In the genomic region with DNA sequence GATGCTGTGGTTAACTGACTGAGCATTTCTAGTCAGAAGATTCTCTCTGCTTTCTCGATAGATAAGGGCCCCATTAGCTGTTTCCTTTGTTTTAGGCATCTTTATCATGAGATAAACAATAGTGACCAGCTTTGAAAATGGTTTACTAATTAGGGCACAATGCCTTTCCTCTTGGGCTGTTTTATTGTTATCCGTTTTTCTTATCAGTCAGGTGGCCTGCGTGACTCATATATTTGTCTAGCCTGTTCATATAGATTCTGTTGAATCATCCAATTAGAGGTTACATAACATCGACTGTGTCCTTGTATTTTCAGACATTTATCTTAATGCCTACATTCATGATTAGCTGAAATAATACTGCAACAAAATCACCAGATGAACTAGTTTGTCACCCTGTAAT, we compare ENCODE assay signal across 23 mouse cellular contexts.
"Had no signal": no experiment of that assay in that cellular context is flagged by ENCODE, and none has a peak within 500 bp of the region (broad histone marks: within the 10 kb centered on the region; RNA-seq: fewer than 3 reads in every experiment).

No protein-coding gene starts in this region.

- H3K27me3 ChIP-seq: limb, embryonic 12.5 days; limb, embryonic 15.5 days; megakaryocyte, embryonic 14.5 days; midbrain, embryonic 13.5 days; neural tube, embryonic 13.5 days had no signal

- DNase-seq: kidney, postnatal 25 days; layer of hippocampus, postnatal 36 days; left cerebral cortex, postnatal 4 days; liver, postnatal 0 days; lung, embryonic 14.5 days; lung, postnatal 36 days; right cerebral cortex, adult 18-20 months; right cerebral cortex, postnatal 14 days; right cerebral cortex, postnatal 4 days; thymus, postnatal 36 days had no signal

- H3K9me3 ChIP-seq: limb, embryonic 12.5 days; limb, embryonic 15.5 days; megakaryocyte, embryonic 14.5 days; midbrain, embryonic 10.5 days; midbrain, embryonic 13.5 days; neural tube, embryonic 13.5 days had no signal

- H3K27ac ChIP-seq: kidney, postnatal 0 days; left cerebral cortex, adult 2 months; limb, embryonic 12.5 days; limb, embryonic 15.5 days; liver, embryonic 14.5 days; midbrain, embryonic 10.5 days; midbrain, embryonic 13.5 days; neural tube, embryonic 13.5 days had no signal

- H3K4me2 ChIP-seq: limb, embryonic 12.5 days; limb, embryonic 15.5 days; liver, embryonic 11.5 days; lung, embryonic 14.5 days; midbrain, embryonic 13.5 days; neural tube, embryonic 13.5 days had no signal

- ATAC-seq: liver, postnatal 0 days; lung, postnatal 0 days; midbrain, embryonic 13.5 days; midbrain, embryonic 16.5 days had no signal

- H3K36me3 ChIP-seq: limb, embryonic 12.5 days; limb, embryonic 15.5 days; midbrain, embryonic 10.5 days; midbrain, embryonic 13.5 days; neural tube, embryonic 13.5 days had no signal

- H3K4me3 ChIP-seq: left cerebral cortex, adult 2 months; limb, embryonic 12.5 days; limb, embryonic 15.5 days; megakaryocyte, embryonic 14.5 days; midbrain, embryonic 10.5 days; midbrain, embryonic 13.5 days; myocyte; neural tube, embryonic 13.5 days had no signal

- H3K4me1 ChIP-seq: limb, embryonic 12.5 days; limb, embryonic 15.5 days; megakaryocyte, embryonic 14.5 days had no signal

- H3K9ac ChIP-seq: limb, embryonic 12.5 days; limb, embryonic 15.5 days; liver, embryonic 14.5 days; liver, postnatal 0 days; lung, embryonic 14.5 days; midbrain, embryonic 13.5 days; neural tube, embryonic 13.5 days had no signal
